Mouse (Mus musculus) spleen, adult 2 months (tissue): Measurements from ENCODE around the gene Wdr20. TPM values are rescaled to one million over a fixed set of nuclear protein-coding genes. Genes with fewer than 3 reads are reported as not detected.
"Not testable (repeated sequence)": the region's sequence is repeated elsewhere in the genome, so short reads cannot be mapped to it uniquely, and the experiment has no call there.

ENCODE experiments used
- DNase-seq, 2 experiments: peaks; one replicate each; pipeline versions ENCODE4 v3.0.0 to v3.0.0-alpha.2; 2012 to 2021; ENCODE audit warnings: low spot score in 2 of 2, low read depth in 1 of 2
- H3K27ac ChIP-seq: fragments of 200-500 bp; 2 replicates; pipeline ENCODE4 v1.5.1; 2012; ENCODE audit warnings: low read length, inconsistent platforms; ENCODE audit not compliant: insufficient read depth
- H3K27me3 ChIP-seq: fragments of 200-500 bp; 2 replicates; pipeline ENCODE4 v1.6.1; 2012; ENCODE audit warnings: mild to moderate bottlenecking, moderate library complexity, low read length, inconsistent platforms; ENCODE audit not compliant: control insufficient read depth, insufficient read depth
- H3K36me3 ChIP-seq: fragments of 200-500 bp; 2 replicates; pipeline ENCODE4 v1.6.1; 2012; ENCODE audit warnings: mild to moderate bottlenecking, low read length, inconsistent platforms; ENCODE audit not compliant: control insufficient read depth, insufficient read depth
- H3K4me1 ChIP-seq: fragments of 200-500 bp; 2 replicates; pipeline ENCODE4 v1.6.1; 2011; ENCODE audit warnings: inconsistent platforms; ENCODE audit not compliant: control insufficient read depth, insufficient read depth, insufficient read length
- H3K4me3 ChIP-seq: fragments of 200-500 bp; 2 replicates; pipeline ENCODE4 v1.5.1; 2011; ENCODE audit warnings: mild to moderate bottlenecking, inconsistent platforms; ENCODE audit not compliant: insufficient read depth, insufficient read length; ENCODE audit errors: extremely low read depth
- CTCF ChIP-seq: fragments of 200-500 bp; IDR thresholded peaks from 2 replicates; pipeline ENCODE4 v1.5.1; 2011; ENCODE audit warnings: mild to moderate bottlenecking, inconsistent platforms; ENCODE audit not compliant: insufficient read depth, insufficient read length, insufficient replicate concordance; ENCODE audit errors: extremely low read depth
- POLR2A ChIP-seq: fragments of 200-500 bp; IDR thresholded peaks from 2 replicates; pipeline ENCODE4 v1.6.1; 2011; ENCODE audit warnings: low read depth, low read length, inconsistent platforms
- WGBS: fragments of 180-500 bp; shearing (Covaris S2); methylation state at CpG from one replicate; pipeline ENCODE4 v1.1.7; 2018; 5-methylcytosine and 5-hydroxymethylcytosine counted together
- polyA plus RNA-seq: library from polyadenylated mRNA; depleted of rRNA; stranded (reverse); fragments of >200 nt; gene quantifications from 2 replicates; pipeline ENCODE4 v1.2.3, GENCODE M21; 2012

Wdr20 gene
- polyA plus RNA-seq, 1 experiment: 11.4 TPM

GRCm38 (mm10) chr12:110702556-110702955 is 35.2 kb upstream of the Wdr20 start, which contains the start of gene Hsp90aa1:
Gene Hsp90aa1 (minus strand): TSS chr12:110702728.
- Histone ChIP-seq H3K27me3 (no peaks in the 10 kb centered on the region), H3K36me3 (no peaks in the 10 kb centered on the region), H3K4me1 (peaks cover 9% of the 10 kb centered on the region; the same call in 1 of the 2 replicates), H3K4me3 (no peak within 1 kb of the TSS), H3K27ac (no peak within 1 kb of the TSS)
- DNase-seq: no peak
- WGBS: 58% methylated on average over 4 of the region's 4 CpGs
- no peak for TF ChIP-seq CTCF
- no peak for TF ChIP-seq POLR2A

GRCm38 (mm10) chr12:110703008-110703471 is 34.7 kb upstream of the Wdr20 start:
- Histone ChIP-seq H3K27me3 (no peaks in the 10 kb centered on the region), H3K4me1 (peaks cover 9% of the 10 kb centered on the region; the same call in 1 of the 2 replicates), H3K27ac (no peak overlapping the region), H3K4me3 (no peak overlapping the region), H3K36me3 (no peaks in the 10 kb centered on the region)
- TF ChIP-seq CTCF (peak; percentile 94), POLR2A (no peak)
- DNase-seq: peak; percentile 57 to 83
- 27% methylated on average over 8 of the region's 8 CpGs for WGBS

- TF ChIP-seq POLR2A (no peak), CTCF (no peak)
- DNase-seq: no peak
- Histone ChIP-seq H3K36me3 (no peaks in the 10 kb centered on the region), H3K27me3 (no peaks in the 10 kb centered on the region), H3K4me3 (no peak overlapping the region), H3K4me1 (peaks cover 4% of the 10 kb centered on the region; the same call in 1 of the 2 replicates), H3K27ac (no peak overlapping the region)
- WGBS: 82% methylated on average over 7 of the region's 7 CpGs
Observed at GRCm38 (mm10) chr12:110703682-110704081, 34.1 kb upstream of the Wdr20 start.

GRCm38 (mm10) chr12:110705419-110705818 is 32.3 kb upstream of the Wdr20 start:
- H3K4me1 ChIP-seq: not testable (repeated sequence)
- 91% methylated on average over 4 of the region's 4 CpGs for WGBS

GRCm38 (mm10) chr12:110706337-110707231 is 31.2 kb upstream of the Wdr20 start:
- Histone ChIP-seq H3K27ac (no peak overlapping the region), H3K36me3 (no peaks in the 10 kb centered on the region), H3K27me3 (no peaks in the 10 kb centered on the region), H3K4me3 (peak overlapping the region; percentile 40), H3K4me1 (peaks cover 4% of the 10 kb centered on the region; the same call in 1 of the 2 replicates)
- peak in 1 of 2 experiments; percentile 28 for DNase-seq
- TF ChIP-seq CTCF (no peak), POLR2A (no peak)
- 3% methylated on average over 27 of the region's 27 CpGs for WGBS

More at GRCm38 (mm10) chr12:110705419-110705818, 32.3 kb upstream of the Wdr20 start:
- DNase-seq, H3K4me3 ChIP-seq, H3K36me3 ChIP-seq, H3K27me3 ChIP-seq, H3K27ac ChIP-seq: not testable (repeated sequence)

- no peaks in the 10 kb centered on the region for H3K27me3 ChIP-seq
- no peak for TF ChIP-seq CTCF
- TF ChIP-seq POLR2A: no peak
- peaks cover 4% of the 10 kb centered on the region; the same call in 1 of the 2 replicates for H3K4me1 ChIP-seq
- 91% methylated on average over 7 of the region's 7 CpGs for WGBS
- no peak overlapping the region for H3K4me3 ChIP-seq
- no peak for DNase-seq
- H3K36me3 ChIP-seq: no peaks in the 10 kb centered on the region
- H3K27ac ChIP-seq: no peak overlapping the region
Observed at GRCm38 (mm10) chr12:110707451-110707850, 30.3 kb upstream of the Wdr20 start.

GRCm38 (mm10) chr12:110711270-110711669 is 26.5 kb upstream of the Wdr20 start:
- no peak for DNase-seq
- no peak overlapping the region for H3K4me3 ChIP-seq
- H3K36me3 ChIP-seq: no peaks in the 10 kb centered on the region
- no peak overlapping the region for H3K27ac ChIP-seq
- TF ChIP-seq CTCF (no peak), POLR2A (no peak)
- H3K27me3 ChIP-seq: no peaks in the 10 kb centered on the region
- H3K4me1 ChIP-seq: peaks cover 2% of the 10 kb centered on the region; the same call in 1 of the 2 replicates
- 84% methylated on average over 5 of the region's 5 CpGs for WGBS
